Mouse (Mus musculus): Measurements from ENCODE around the gene Hcfc1r1. TPM values are rescaled to one million over a fixed set of nuclear protein-coding genes. Genes with fewer than 3 reads are reported as not detected.

Gene Hcfc1r1
- 136 and 183 TPM in 2 replicates for polyA plus RNA-seq (2012; rRNA removed)

GRCm38 (mm10) chr17:23673424-23674073 is at the start of gene Hcfc1r1, which contains the start of gene Thoc6:
TSS of gene Hcfc1r1 (plus strand) at chr17:23673596.
TSS of gene Thoc6 (minus strand) at chr17:23673882.
- peak; percentile 92 for DNase-seq (ENCODE audit: low spot score)

GRCm38 (mm10) chr17:23627813-23628212 is 45.6 kb upstream of the Hcfc1r1 start:
- DNase-seq (ENCODE audit: low spot score): no peak

GRCm38 (mm10) chr17:23630195-23631020 is 43.0 kb upstream of the Hcfc1r1 start:
- DNase-seq (ENCODE audit: low spot score): peak; percentile 62

- DNase-seq (ENCODE audit: low spot score): no peak
Observed at GRCm38 (mm10) chr17:23631241-23631640, 42.2 kb upstream of the Hcfc1r1 start.

- no peak for DNase-seq (ENCODE audit: low spot score)
Observed at GRCm38 (mm10) chr17:23644613-23645495, 28.5 kb upstream of the Hcfc1r1 start, which contains the start of gene Mmp25. TSS of gene Mmp25 (minus strand) at chr17:23645277.

GRCm38 (mm10) chr17:23645894-23646293 is 27.5 kb upstream of the Hcfc1r1 start:
- no peak for DNase-seq (ENCODE audit: low spot score)

- no peak for DNase-seq (ENCODE audit: low spot score)
Observed at GRCm38 (mm10) chr17:23651363-23651762, 22.0 kb upstream of the Hcfc1r1 start.

GRCm38 (mm10) chr17:23653324-23653723 is 20.1 kb upstream of the Hcfc1r1 start:
- no peak for DNase-seq (ENCODE audit: low spot score)

- DNase-seq (ENCODE audit: low spot score): no peak
Observed at GRCm38 (mm10) chr17:23654001-23654400, 19.4 kb upstream of the Hcfc1r1 start.

GRCm38 (mm10) chr17:23654410-23654809 is 19.0 kb upstream of the Hcfc1r1 start:
- DNase-seq (ENCODE audit: low spot score): no peak

GRCm38 (mm10) chr17:23658450-23658849 is 14.9 kb upstream of the Hcfc1r1 start:
- no peak for DNase-seq (ENCODE audit: low spot score)

GRCm38 (mm10) chr17:23660117-23660875 is 13.1 kb upstream of the Hcfc1r1 start, which contains the start of gene Bicdl2:
TSS of gene Bicdl2 (plus strand) at chr17:23660506.
- peak; percentile 79 for DNase-seq (ENCODE audit: low spot score)

- DNase-seq (ENCODE audit: low spot score): no peak
Observed at GRCm38 (mm10) chr17:23660876-23661200, 12.6 kb upstream of the Hcfc1r1 start.

GRCm38 (mm10) chr17:23661526-23661925 is 11.9 kb upstream of the Hcfc1r1 start:
- no peak for DNase-seq (ENCODE audit: low spot score)

GRCm38 (mm10) chr17:23664556-23665021 is 8.8 kb upstream of the Hcfc1r1 start:
- no peak for DNase-seq (ENCODE audit: low spot score)

GRCm38 (mm10) chr17:23665511-23665910 is 7.9 kb upstream of the Hcfc1r1 start:
- DNase-seq (ENCODE audit: low spot score): no peak

- no peak for DNase-seq (ENCODE audit: low spot score)
Observed at GRCm38 (mm10) chr17:23670516-23671074, 2.8 kb upstream of the Hcfc1r1 start.

GRCm38 (mm10) chr17:23671519-23671918 is 1.9 kb upstream of the Hcfc1r1 start:
- DNase-seq (ENCODE audit: low spot score): no peak

GRCm38 (mm10) chr17:23672761-23673160 is 635 bp upstream of the Hcfc1r1 start:
- DNase-seq (ENCODE audit: low spot score): no peak

GRCm38 (mm10) chr17:23674271-23674952 is 1.0 kb downstream of the Hcfc1r1 start:
- no peak for DNase-seq (ENCODE audit: low spot score)

Measured in urinary bladder, adult 2 months (tissue).